Mouse (Mus musculus) CH12.LX (cell line): ENCODE measurements around the gene Lpcat2b. TPM values are rescaled to one million over a fixed set of nuclear protein-coding genes. Genes with fewer than 3 reads are reported as not detected.
A peak's percentile ranks its signal among the peaks of the same experiment; 100 is the strongest.

Source experiments
- DNase-seq: peaks from one replicate; pipeline ENCODE4 v3.0.0-alpha.2; 2013; ENCODE audit errors: extremely low read depth
- H3K27ac ChIP-seq: 2 replicates; pipeline ENCODE4 v1.5.1; 2012; ENCODE audit warnings: low read depth, mild to moderate bottlenecking, control low read depth, moderate library complexity; ENCODE audit not compliant: insufficient read depth
- H3K27me3 ChIP-seq: replicated peaks from 2 replicates; pipeline ENCODE3; 2012; ENCODE audit warnings: inconsistent platforms
- H3K36me3 ChIP-seq, 2 experiments: replicated peaks in 1 of 2; 2 replicates each; pipeline versions ENCODE3 to v1.6.1; 2012; ENCODE audit warnings: inconsistent platforms in 1 of 2, low read length in 1 of 2, mild to moderate bottlenecking in 1 of 2, mixed read lengths in 1 of 2, moderate library complexity in 1 of 2; ENCODE audit not compliant: control insufficient read depth in 1 of 2, insufficient read depth in 1 of 2
- H3K4me1 ChIP-seq, 2 experiments: 2 replicates each; pipeline ENCODE4 v1.6.1; 2012; ENCODE audit warnings: inconsistent platforms in 1 of 2, moderate library complexity in 1 of 2; ENCODE audit not compliant: insufficient read depth in 2 of 2, control insufficient read depth in 1 of 2
- H3K4me2 ChIP-seq: 2 replicates; pipeline ENCODE4 v1.6.1; 2012; ENCODE audit warnings: low read depth, mild to moderate bottlenecking, control low read depth; ENCODE audit not compliant: poor library complexity, insufficient read depth, severe bottlenecking
- H3K4me3 ChIP-seq, 3 experiments: fragments of 150-350 bp in 1 of 3; sonication (generic) in 1 of 3; replicated peaks in 1 of 3; 2 replicates each; pipeline versions ENCODE3 to v1.5.1; 2011 to 2012; ENCODE audit warnings: low read depth in 2 of 3, low read length in 2 of 3, mild to moderate bottlenecking in 2 of 3, moderate library complexity in 2 of 3, control low read depth in 1 of 3, improper control_type of control experiment in 1 of 3, inconsistent platforms in 1 of 3, mixed read lengths in 1 of 3; ENCODE audit not compliant: poor library complexity in 1 of 3
- H3K79me2 ChIP-seq: replicated peaks from 2 replicates; pipeline ENCODE4 v1.6.1; 2012; ENCODE audit warnings: mild to moderate bottlenecking, moderate library complexity; ENCODE audit not compliant: control insufficient read depth, poor library complexity, insufficient read depth, severe bottlenecking; ENCODE audit errors: extremely low read depth
- H3K9ac ChIP-seq: 2 replicates; pipeline ENCODE4 v1.6.1; 2012; ENCODE audit warnings: low read depth, mild to moderate bottlenecking, control low read depth, moderate library complexity; ENCODE audit not compliant: insufficient read depth
- H3K9me3 ChIP-seq: replicated peaks from 2 replicates; pipeline ENCODE3; 2012; ENCODE audit warnings: low read length, inconsistent platforms, mixed read lengths
- BHLHE40 ChIP-seq: IDR thresholded peaks from 2 replicates; pipeline ENCODE4 v1.6.1; 2011; ENCODE audit warnings: mild to moderate bottlenecking, low read depth, low read length, improper control_type of control experiment
- CHD1 ChIP-seq: IDR thresholded peaks from 2 replicates; pipeline ENCODE4 v1.6.1; 2012; ENCODE audit warnings: low read depth, low read length, improper control_type of control experiment, inconsistent platforms
- EP300 ChIP-seq: IDR thresholded peaks from 2 replicates; pipeline ENCODE4 v1.6.1; 2011; ENCODE audit warnings: low read length, improper control_type of control experiment
- ETS1 ChIP-seq: conservative IDR thresholded peaks from 2 replicates; pipeline ENCODE4 v1.6.1; 2012; ENCODE audit warnings: low read depth, mild to moderate bottlenecking, inconsistent platforms, low read length, improper control_type of control experiment, moderate library complexity
- GABPA ChIP-seq: IDR thresholded peaks from 2 replicates; pipeline ENCODE4 v1.6.1; 2012; ENCODE audit warnings: low read depth, low read length, improper control_type of control experiment, inconsistent platforms; ENCODE audit not compliant: insufficient replicate concordance
- HCFC1 ChIP-seq: IDR thresholded peaks from 2 replicates; pipeline ENCODE4 v1.6.1; 2012; ENCODE audit warnings: low read depth, mild to moderate bottlenecking, inconsistent platforms, low read length, improper control_type of control experiment
- IRF4 ChIP-seq: IDR thresholded peaks from 2 replicates; pipeline ENCODE4 v1.6.1; 2014; ENCODE audit warnings: low read depth, mild to moderate bottlenecking, inconsistent platforms, low read length, improper control_type of control experiment
- JUN ChIP-seq: IDR thresholded peaks from 2 replicates; pipeline ENCODE4 v1.6.1; 2011; ENCODE audit warnings: low read depth, mild to moderate bottlenecking, low read length, improper control_type of control experiment, moderate library complexity; ENCODE audit not compliant: insufficient read depth
- JUND ChIP-seq: conservative IDR thresholded peaks from 2 replicates; pipeline ENCODE4 v1.6.1; 2011; ENCODE audit warnings: low read depth, low read length, improper control_type of control experiment
- KAT2A ChIP-seq: IDR thresholded peaks from 2 replicates; pipeline ENCODE4 v1.6.1; 2012; ENCODE audit warnings: low read length, improper control_type of control experiment, inconsistent platforms; ENCODE audit not compliant: insufficient replicate concordance
- MAFK ChIP-seq: IDR thresholded peaks from 2 replicates; pipeline ENCODE4 v1.6.1; 2011; ENCODE audit warnings: low read length, improper control_type of control experiment; ENCODE audit not compliant: insufficient replicate concordance
- MAX ChIP-seq: IDR thresholded peaks from 2 replicates; pipeline ENCODE4 v1.6.1; 2011; ENCODE audit warnings: low read length, improper control_type of control experiment
- MEF2A ChIP-seq: IDR thresholded peaks from 2 replicates; pipeline ENCODE4 v1.6.1; 2014; ENCODE audit warnings: low read depth, mild to moderate bottlenecking, inconsistent platforms, low read length, improper control_type of control experiment, borderline replicate concordance
- MYC ChIP-seq: IDR thresholded peaks from 2 replicates; pipeline ENCODE4 v1.6.1; 2011; ENCODE audit warnings: low read depth, mild to moderate bottlenecking, improper control_type of control experiment, low read length
- NELFE ChIP-seq: IDR thresholded peaks from 2 replicates; pipeline ENCODE4 v1.6.1; 2011; ENCODE audit warnings: low read depth, low read length, improper control_type of control experiment
- NRF1 ChIP-seq: IDR thresholded peaks from 2 replicates; pipeline ENCODE4 v1.6.1; 2014; ENCODE audit warnings: low read depth, mild to moderate bottlenecking, inconsistent platforms, low read length, improper control_type of control experiment, moderate library complexity
- PAX5 ChIP-seq: IDR thresholded peaks from 2 replicates; pipeline ENCODE4 v1.6.1; 2012; ENCODE audit warnings: low read length, inconsistent platforms, mixed read lengths
- POLR2A ChIP-seq: IDR thresholded peaks from 2 replicates; pipeline ENCODE4 v1.6.1; 2011; ENCODE audit warnings: low read depth, mild to moderate bottlenecking, improper control_type of control experiment, low read length
- POLR2AphosphoS2 ChIP-seq: IDR thresholded peaks from 2 replicates; pipeline ENCODE4 v1.6.1; 2011; ENCODE audit warnings: low read depth, low read length, improper control_type of control experiment
- RAD21 ChIP-seq: IDR thresholded peaks from 2 replicates; pipeline ENCODE4 v1.6.1; 2011; ENCODE audit warnings: low read depth, mild to moderate bottlenecking, low read length, improper control_type of control experiment, moderate library complexity
- SIN3A ChIP-seq: IDR thresholded peaks from 2 replicates; pipeline ENCODE4 v1.6.1; 2012; ENCODE audit warnings: low read length, improper control_type of control experiment, inconsistent platforms
- SMC3 ChIP-seq: IDR thresholded peaks from 2 replicates; pipeline ENCODE4 v1.6.1; 2011; ENCODE audit warnings: low read depth, low read length, improper control_type of control experiment
- TBP ChIP-seq: conservative IDR thresholded peaks from 2 replicates; pipeline ENCODE4 v1.6.1; 2011; ENCODE audit warnings: low read depth, low read length, improper control_type of control experiment
- TCF12 ChIP-seq: IDR thresholded peaks from 2 replicates; pipeline ENCODE4 v1.6.1; 2014; ENCODE audit warnings: low read depth, mild to moderate bottlenecking, inconsistent platforms, low read length, improper control_type of control experiment
- UBTF ChIP-seq: IDR thresholded peaks from 2 replicates; pipeline ENCODE4 v1.6.1; 2012; ENCODE audit warnings: low read depth, mild to moderate bottlenecking, inconsistent platforms, low read length, improper control_type of control experiment, moderate library complexity
- USF1 ChIP-seq: IDR thresholded peaks from 2 replicates; pipeline ENCODE4 v1.6.1; 2014; ENCODE audit warnings: low read depth, mild to moderate bottlenecking, inconsistent platforms, low read length, improper control_type of control experiment
- ZC3H11A ChIP-seq: IDR thresholded peaks from 2 replicates; pipeline ENCODE4 v1.6.1; 2012; ENCODE audit warnings: low read depth, mild to moderate bottlenecking, inconsistent platforms, low read length, improper control_type of control experiment
- ZMIZ1 ChIP-seq: IDR thresholded peaks from 2 replicates; pipeline ENCODE4 v1.6.1; 2012; ENCODE audit warnings: low read depth, mild to moderate bottlenecking, inconsistent platforms, low read length, improper control_type of control experiment
- ZNF384 ChIP-seq: IDR thresholded peaks from 2 replicates; pipeline ENCODE4 v1.6.1; 2012; ENCODE audit warnings: low read depth, low read length, improper control_type of control experiment, inconsistent platforms
- dilution Hi-C: fragments of 300-500 bp; cut with MboI; formaldehyde crosslinking; loops from 2 replicates; pipeline ENCODE4 v1.14.3; 2020; ENCODE audit warnings: low sequenced_read_pairs; ENCODE audit not compliant: extremely low pct_unique_long_range_greater_than_20kb, extremely low pct_ligation_motif_present
- in situ Hi-C: fragments of 300-500 bp; cut with MboI; formaldehyde crosslinking; loops from 3 replicates; pipeline ENCODE4 v1.14.3; 2019; ENCODE audit warnings: low sequenced_read_pairs, low pct_ligation_motif_present, low pct_unique_long_range_greater_than_20kb, mixed read lengths
- polyA plus RNA-seq: library from polyadenylated mRNA; unstranded; fragments of >175 nt; gene quantifications from 2 replicates; pipeline ENCODE4 v1.2.1, GENCODE M21; 2012; ENCODE audit warnings: low read depth; ENCODE audit not compliant: insufficient read length
- total RNA-seq, 2 experiments: library from RNA; depleted of rRNA; stranded (reverse); fragments of 300-350 nt in 1 of 2; fragments of >200 nt in 1 of 2; gene quantifications; 2 replicates each; pipeline ENCODE4 v1.2.3; 2012 to 2014

Lpcat2b gene
- total and polyA plus RNA-seq, 3 experiments: not detected

- DNase-seq: peak; percentile 14
- peak overlapping the region; percentile 8; the same call in 1 of the 2 replicates for H3K9ac ChIP-seq
- H3K4me3 ChIP-seq: peak overlapping the region in 2 of 3 experiments; percentile 54 to 74
These were observed 5.3 kb downstream of the Lpcat2b start for GRCm38 (mm10) chr5:107436587-107437209.

GRCm38 (mm10) chr5:107437464-107438281 is 6.3 kb downstream of the Lpcat2b start, which contains the start of gene Btbd8:
Gene Btbd8 (plus strand): TSS chr5:107437997.
- H3K4me1 ChIP-seq: peaks cover 6 to 33% of the 10 kb centered on the region in 2 experiments; a peak in 3 of 4 replicates
- H3K4me3 ChIP-seq: peak within 1 kb of the TSS; percentile 74 to 80 (median 77)
- peak within 1 kb of the TSS; percentile 75 for H3K4me2 ChIP-seq
- no peaks in the 10 kb centered on the region for H3K27me3 ChIP-seq
- H3K79me2 ChIP-seq: no peaks in the 10 kb centered on the region
- peak within 1 kb of the TSS; percentile 66 for H3K27ac ChIP-seq
- dilution Hi-C loops: no loop called here
- H3K36me3 ChIP-seq: peaks cover 0 to 2% of the 10 kb centered on the region in 2 experiments
- in situ Hi-C loops: no loop called here
- H3K9ac ChIP-seq: peak within 1 kb of the TSS; percentile 75
- peak; percentile 97 for DNase-seq
- no peaks in the 10 kb centered on the region for H3K9me3 ChIP-seq
- TF ChIP-seq TCF12: peak; percentile 89
- peak; percentile 93 for TF ChIP-seq NRF1
- no peak for TF ChIP-seq JUN
- TF ChIP-seq MAX: peak; percentile 94
- peak; percentile 90 for TF ChIP-seq SIN3A
- TF ChIP-seq KAT2A: peak; percentile 68; the same call in 1 of the 2 replicates
- TF ChIP-seq POLR2AphosphoS2: 0 out of 2 replicates have a peak, but pooled peaks have one; percentile 35
- TF ChIP-seq POLR2A: peak; percentile 69
- no peak for TF ChIP-seq GABPA
- TF ChIP-seq EP300: peak; percentile 50
- TF ChIP-seq USF1: peak; percentile 97
- 0 out of 2 replicates have a peak, but pooled peaks have one; percentile 17 for TF ChIP-seq MAFK
- TF ChIP-seq SMC3: no peak
- peak; percentile 67 for TF ChIP-seq NELFE
- no peak for TF ChIP-seq ZMIZ1
- peak; percentile 75; the same call in 1 of the 2 replicates for TF ChIP-seq TBP
- TF ChIP-seq JUND: no peak
- TF ChIP-seq PAX5: no peak
- TF ChIP-seq HCFC1: peak; percentile 90
- 0 out of 2 replicates have a peak, but pooled peaks have one; percentile 4 for TF ChIP-seq CHD1
- TF ChIP-seq MEF2A: peak; percentile 78
- TF ChIP-seq UBTF: peak; percentile 85
- no peak for TF ChIP-seq RAD21
- TF ChIP-seq MYC: no peak; the same call in none of the 2 replicates

More at GRCm38 (mm10) chr5:107436587-107437209, 5.3 kb downstream of the Lpcat2b start:
- Histone ChIP-seq H3K9me3 (no peaks in the 10 kb centered on the region), H3K4me1 (peaks cover 6 to 28% of the 10 kb centered on the region in 2 experiments; a peak in 3 of 4 replicates), H3K36me3 (peaks cover 0 to 2% of the 10 kb centered on the region in 2 experiments), H3K27me3 (no peaks in the 10 kb centered on the region), H3K79me2 (no peaks in the 10 kb centered on the region), H3K27ac (peak overlapping the region; percentile 30), H3K4me2 (no peak overlapping the region)
- dilution Hi-C loops: no loop called here
- TF ChIP-seq KAT2A (no peak), ZC3H11A (no peak), ZNF384 (peak; percentile 86), EP300 (0 out of 2 replicates have a peak, but pooled peaks have one; percentile 14), BHLHE40 (0 out of 2 replicates have a peak, but pooled peaks have one; percentile 24), NELFE (no peak), CHD1 (peak; percentile 99), IRF4 (peak; percentile 41; the same call in 1 of the 2 replicates), HCFC1 (peak; percentile 51), TBP (no peak), ETS1 (peak; percentile 30; the same call in 1 of the 2 replicates), TCF12 (peak; percentile 87), MEF2A (peak; percentile 52; the same call in 1 of the 2 replicates)
- TF ChIP-seq, all 38 proteins: peak for 9
- in situ Hi-C loops: no loop called here
